10 mouse cellular contexts compared by ENCODE assay signal in genomic region chr7:6851717-6852503, GRCm38 (mm10).
DNase-seq lines count a peak whose midpoint lies in the region; ATAC-seq lines count a peak whose summit lies in the region.
"Had no signal": no experiment of that assay in that cellular context is flagged by ENCODE, and none has a peak within 500 bp of the region (broad histone marks: within the 10 kb centered on the region; RNA-seq: fewer than 3 reads in every experiment).

No protein-coding gene starts in this region.

- no peaks in the 10 kb centered on the region for H3K27me3 ChIP-seq in embryonic facial prominence, embryonic 11.5 days (ENCODE audit: control insufficient read depth, insufficient read depth, low read length)
- H3K27me3 ChIP-seq in intestine, embryonic 16.5 days (replicated peaks; ENCODE audit: control insufficient read depth, insufficient read depth, low read length): no peaks in the 10 kb centered on the region
- no peaks in the 10 kb centered on the region for H3K27me3 ChIP-seq in neural tube, embryonic 13.5 days
- H3K27me3 ChIP-seq: megakaryocyte, embryonic 14.5 days had no signal

- peak; percentile 29 to 52 for DNase-seq in left cerebral cortex, postnatal 14 days (ENCODE audit: low spot score in 2 of 2)
- DNase-seq in left cerebral cortex, adult 9 months (ENCODE audit: low spot score in 2 of 2): no peak
- DNase-seq in embryonic facial prominence, embryonic 11.5 days (ENCODE audit: low spot score): peak; percentile 72
- no peak for DNase-seq in Muller cell, postnatal 12 days (ENCODE audit: inconsistent ontology term)
- DNase-seq: thymus, postnatal 25 days had no signal

- peak; percentile 87; the same call in 1 of the 2 replicates for ATAC-seq in embryonic facial prominence, embryonic 11.5 days (replicated peaks; ENCODE audit: insufficient number of reproducible peaks, low FRiP score, low TSS enrichment, low read depth)
- peak; percentile 67; the same call in 1 of the 2 replicates for ATAC-seq in intestine, embryonic 16.5 days
- peak; percentile 93 for ATAC-seq in neural tube, embryonic 13.5 days (ENCODE audit: low read depth)
- no peak for ATAC-seq in cerebellum, adult (ENCODE audit: insufficient number of reproducible peaks, low FRiP score, low TSS enrichment)
- no peak for ATAC-seq in monocyte, adult 5-6 weeks (replicated peaks; ENCODE audit: insufficient number of reproducible peaks, low FRiP score, low TSS enrichment, poor library complexity, severe bottlenecking)

- H3K9ac ChIP-seq in embryonic facial prominence, embryonic 11.5 days (replicated peaks; ENCODE audit: low read length): no peak overlapping the region
- no peak overlapping the region for H3K9ac ChIP-seq in intestine, embryonic 16.5 days (ENCODE audit: low read depth, low read length)
- H3K9ac ChIP-seq in neural tube, embryonic 13.5 days: no peak overlapping the region

- H3K4me3 ChIP-seq in embryonic facial prominence, embryonic 11.5 days (ENCODE audit: low read depth, low read length): no peak overlapping the region
- H3K4me3 ChIP-seq in intestine, embryonic 16.5 days (ENCODE audit: low read length): no peak overlapping the region
- H3K4me3 ChIP-seq in neural tube, embryonic 13.5 days: no peak overlapping the region
- H3K4me3 ChIP-seq: megakaryocyte, embryonic 14.5 days had no signal

- intact Hi-C loops in left cerebral cortex, postnatal 14 days (cut with DNase I): no loop called here

- H3K9me3 ChIP-seq in embryonic facial prominence, embryonic 11.5 days (replicated peaks; ENCODE audit: control insufficient read depth, low read length): no peaks in the 10 kb centered on the region
- H3K9me3 ChIP-seq in intestine, embryonic 16.5 days (ENCODE audit: control insufficient read depth, low read length): no peaks in the 10 kb centered on the region
- no peaks in the 10 kb centered on the region for H3K9me3 ChIP-seq in neural tube, embryonic 13.5 days

- no peaks in the 10 kb centered on the region for H3K36me3 ChIP-seq in embryonic facial prominence, embryonic 11.5 days (replicated peaks; ENCODE audit: control insufficient read depth, insufficient read depth, low read depth, low read length)
- H3K36me3 ChIP-seq in intestine, embryonic 16.5 days (ENCODE audit: control insufficient read depth, insufficient read depth, low read length): no peaks in the 10 kb centered on the region
- no peaks in the 10 kb centered on the region for H3K36me3 ChIP-seq in neural tube, embryonic 13.5 days

- no peaks in the 10 kb centered on the region for H3K4me1 ChIP-seq in embryonic facial prominence, embryonic 11.5 days (ENCODE audit: control insufficient read depth, insufficient read depth, low read length)
- peaks cover 4% of the 10 kb centered on the region for H3K4me1 ChIP-seq in intestine, embryonic 16.5 days (ENCODE audit: control insufficient read depth, insufficient read depth, low read length)
- peaks cover 14% of the 10 kb centered on the region for H3K4me1 ChIP-seq in neural tube, embryonic 13.5 days (replicated peaks)
- H3K4me1 ChIP-seq: megakaryocyte, embryonic 14.5 days had no signal

- 33% methylated on average over 5 of the region's 5 CpGs for WGBS in embryonic facial prominence, embryonic 11.5 days
- 29% methylated on average over 5 of the region's 5 CpGs for WGBS in intestine, embryonic 16.5 days
- WGBS in neural tube, embryonic 13.5 days: 28% methylated on average over 5 of the region's 5 CpGs

- H3K27ac ChIP-seq in embryonic facial prominence, embryonic 11.5 days (replicated peaks; ENCODE audit: low read depth, low read length): no peak overlapping the region
- no peak overlapping the region for H3K27ac ChIP-seq in intestine, embryonic 16.5 days (ENCODE audit: low read length)
- H3K27ac ChIP-seq in neural tube, embryonic 13.5 days (replicated peaks): peak overlapping the region; percentile 56

- H3K4me2 ChIP-seq in embryonic facial prominence, embryonic 11.5 days (ENCODE audit: low read depth, low read length): no peak overlapping the region
- no peak overlapping the region for H3K4me2 ChIP-seq in intestine, embryonic 16.5 days (ENCODE audit: low read depth, low read length)
- H3K4me2 ChIP-seq in neural tube, embryonic 13.5 days: no peak overlapping the region

Comparison
In these comparisons a context has a peak if more than half of its experiments do, and no peak if none do; other contexts are left out.
1. DNase-seq: peak in left cerebral cortex, postnatal 14 days (2 of 2) and embryonic facial prominence, embryonic 11.5 days (single experiment); none in left cerebral cortex, adult 9 months (0 of 2) and Muller cell, postnatal 12 days (single experiment).
2. ATAC-seq: peak in embryonic facial prominence, embryonic 11.5 days (single experiment), intestine, embryonic 16.5 days (single experiment) and neural tube, embryonic 13.5 days (single experiment); none in cerebellum, adult (single experiment) and monocyte, adult 5-6 weeks (single experiment).